ENCODE assay signal across 22 mouse cellular contexts in the genomic region with DNA sequence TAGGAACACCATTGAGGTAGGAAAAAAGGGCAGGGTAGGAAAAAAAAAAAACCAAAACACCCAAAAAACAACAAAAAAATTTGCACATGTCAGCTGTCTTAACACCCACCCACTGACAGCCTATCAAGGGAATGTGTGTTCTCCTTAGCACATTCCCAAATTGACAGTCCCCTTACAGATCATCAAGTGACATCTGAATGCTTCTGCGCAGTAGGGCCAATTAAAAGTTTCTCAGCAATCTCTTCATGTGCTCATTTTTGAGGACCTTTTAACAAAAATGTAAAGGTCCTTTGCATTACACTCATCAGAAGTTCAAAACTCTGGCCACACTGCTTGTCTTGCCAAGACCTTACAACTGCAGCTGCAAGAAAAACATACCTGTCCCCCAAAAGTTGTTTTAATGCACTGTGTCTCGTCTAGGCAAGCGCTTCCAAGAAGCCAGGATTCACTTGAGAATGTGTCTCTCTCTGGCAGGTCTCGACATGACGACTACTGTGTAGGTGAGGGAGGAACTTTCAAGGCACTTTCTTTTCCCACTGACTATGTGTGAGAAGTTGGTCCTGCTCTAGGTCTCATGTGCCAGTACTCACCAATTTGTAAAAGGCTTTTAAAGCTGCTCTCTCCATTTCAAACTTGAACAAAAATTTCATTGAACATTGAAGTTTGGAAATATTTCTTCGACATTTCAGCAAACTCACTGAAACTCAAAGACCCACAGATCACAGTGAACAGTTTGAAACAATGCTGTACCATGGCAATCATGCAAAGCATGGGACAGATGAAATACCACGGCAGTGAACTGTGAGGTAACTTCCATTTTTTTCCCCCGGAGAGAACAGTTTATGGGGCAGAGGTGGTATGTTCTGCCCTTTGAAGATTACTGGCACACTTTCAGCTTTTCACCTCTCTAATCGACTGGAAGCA. TPM values are rescaled to one million over a fixed set of nuclear protein-coding genes. Genes with fewer than 3 reads are reported as not detected.
A peak's percentile ranks its signal among the peaks of the same experiment; 100 is the strongest.
DNase-seq lines count a peak whose midpoint lies in the region; ATAC-seq and TF ChIP-seq lines count a peak whose summit lies in the region.
"Had no signal": no experiment of that assay in that cellular context is flagged by ENCODE, and none has a peak within 500 bp of the region (broad histone marks: within the 10 kb centered on the region; RNA-seq: fewer than 3 reads in every experiment).

No protein-coding gene starts in this region.

- no peaks in the 10 kb centered on the region for H3K27me3 ChIP-seq in heart, adult 2 months (ENCODE audit: control insufficient read depth, insufficient read depth, low read length)
- H3K27me3 ChIP-seq in heart, embryonic 11.5 days (ENCODE audit: control insufficient read depth, insufficient read depth, low read length) = no peaks in the 10 kb centered on the region
- H3K27me3 ChIP-seq in testis, adult 2 months (ENCODE audit: control insufficient read depth, insufficient read depth, low read length) = no peaks in the 10 kb centered on the region
- H3K27me3 ChIP-seq: embryonic facial prominence, embryonic 12.5 days; heart, embryonic 12.5 days; lung, embryonic 15.5 days; neural tube, embryonic 15.5 days; Patski had no signal

- no peak overlapping the region for H3K27ac ChIP-seq in heart, adult 2 months
- H3K27ac ChIP-seq in heart, embryonic 11.5 days (ENCODE audit: low read depth, low read length) = no peak overlapping the region
- H3K27ac ChIP-seq in testis, adult 2 months (ENCODE audit: control insufficient read depth, insufficient read depth, low read depth, low read length) = no peak overlapping the region; the same call in 1 of the 2 replicates
- H3K27ac ChIP-seq: embryonic facial prominence, embryonic 12.5 days; lung, embryonic 15.5 days; neural tube, embryonic 15.5 days had no signal

- TF ChIP-seq EP300 in heart, adult 2 months (IDR thresholded peaks at IDR 0.05; ENCODE audit: insufficient read depth, low read depth, low read length) = no peak

- no peak for TF ChIP-seq POLR2A in heart, adult 2 months (IDR thresholded peaks at IDR 0.05; ENCODE audit: insufficient read depth, low read depth, low read length)
- TF ChIP-seq POLR2A in testis, adult 2 months (IDR thresholded peaks at IDR 0.05; ENCODE audit: control insufficient read depth, low read depth, low read length) = no peak

- H3K9me3 ChIP-seq in heart, embryonic 11.5 days (replicated peaks; ENCODE audit: control insufficient read depth, low read length) = no peaks in the 10 kb centered on the region
- H3K9me3 ChIP-seq: embryonic facial prominence, embryonic 12.5 days; heart, embryonic 12.5 days; lung, embryonic 15.5 days; neural tube, embryonic 15.5 days had no signal

- DNase-seq in heart, adult 2 months = no peak
- DNase-seq in testis, postnatal 14 days (ENCODE audit: low spot score) = no peak
- peak; percentile 62 for DNase-seq in induced T-regulatory cell, adult 2 months (ENCODE audit: low read depth)
- no peak for DNase-seq in right cerebral cortex, postnatal 36 days (ENCODE audit: low spot score in 2 of 2)
- DNase-seq: adrenal gland, postnatal 25 days; cerebellum, adult 18-20 months; gastrocnemius, postnatal 25 days; heart, postnatal 4 days; kidney, adult 9 months; layer of hippocampus, postnatal 36 days; right cerebral cortex, postnatal 4 days; thymus, adult 18-20 months had no signal

- H3K36me3 ChIP-seq in heart, adult 2 months (ENCODE audit: control insufficient read depth, insufficient read depth, low read length) = peaks cover 64% of the 10 kb centered on the region
- peaks cover 34% of the 10 kb centered on the region for H3K36me3 ChIP-seq in heart, embryonic 11.5 days (ENCODE audit: control insufficient read depth, insufficient read depth, low read length)
- H3K36me3 ChIP-seq in testis, adult 2 months (ENCODE audit: control insufficient read depth, insufficient read depth, low read length) = peaks cover 20% of the 10 kb centered on the region

- TF ChIP-seq CTCF in heart, adult 2 months (IDR thresholded peaks at IDR 0.05) = no peak
- no peak for TF ChIP-seq CTCF in testis, adult 2 months (IDR thresholded peaks at IDR 0.05; ENCODE audit: control insufficient read depth, insufficient read depth, insufficient replicate concordance, low read depth, low read length)

- no peak overlapping the region for H3K4me2 ChIP-seq in heart, embryonic 11.5 days
- H3K4me2 ChIP-seq: embryonic facial prominence, embryonic 12.5 days; heart, embryonic 12.5 days; lung, embryonic 15.5 days; neural tube, embryonic 15.5 days had no signal

- intact Hi-C loops in heart, adult 2 months (cut with DNase I) = loop anchor here (10.0 kb wide), 1 partner anchor 508 kb away; a partner anchor contains a TSS

- H3K4me3 ChIP-seq in heart, adult 2 months = peak overlapping the region; percentile 1; the same call in 1 of the 2 replicates
- no peak overlapping the region for H3K4me3 ChIP-seq in heart, embryonic 11.5 days (ENCODE audit: low read depth, low read length)
- H3K4me3 ChIP-seq in testis, adult 2 months (ENCODE audit: control insufficient read depth, low read depth, low read length) = peak overlapping the region; percentile 14; the same call in 1 of the 2 replicates
- H3K4me3 ChIP-seq: embryonic facial prominence, embryonic 12.5 days; heart, embryonic 12.5 days; lung, embryonic 15.5 days; neural tube, embryonic 15.5 days had no signal

- no peak overlapping the region for H3K9ac ChIP-seq in heart, adult 2 months (ENCODE audit: low read depth, low read length)
- H3K9ac ChIP-seq in heart, embryonic 11.5 days (ENCODE audit: low read depth, low read length) = no peak overlapping the region
- H3K9ac ChIP-seq: embryonic facial prominence, embryonic 12.5 days; heart, embryonic 12.5 days; lung, embryonic 15.5 days; neural tube, embryonic 15.5 days had no signal

- H3K4me1 ChIP-seq in heart, adult 2 months (ENCODE audit: control insufficient read depth, insufficient read depth, low read length) = peaks cover 6% of the 10 kb centered on the region
- H3K4me1 ChIP-seq in heart, embryonic 11.5 days (ENCODE audit: control insufficient read depth, insufficient read depth, low read length) = 0 out of 2 replicates have a peak, but pooled peaks cover 3% of the 10 kb centered on the region
- H3K4me1 ChIP-seq in testis, adult 2 months (ENCODE audit: control insufficient read depth, insufficient read depth, low read length) = peaks cover 4% of the 10 kb centered on the region; the same call in 1 of the 2 replicates

- H3K79me2 ChIP-seq in heart, adult 2 months (replicated peaks; ENCODE audit: control insufficient read depth, insufficient read depth, low read length) = peaks cover 1% of the 10 kb centered on the region; the same call in 1 of the 2 replicates

- no peak for ATAC-seq in heart, embryonic 11.5 days (replicated peaks; ENCODE audit: insufficient number of reproducible peaks, low FRiP score, low TSS enrichment)
- no peak for ATAC-seq in monocyte, adult 5-6 weeks (replicated peaks; ENCODE audit: insufficient number of reproducible peaks, low FRiP score, low TSS enrichment, poor library complexity, severe bottlenecking)
- ATAC-seq: activated CD4-positive, CD25-positive, alpha-beta regulatory T cell, adult 4 months; Patski had no signal

- WGBS in heart, adult 2 months = 51% methylated on average over 9 of the region's 9 CpGs
- WGBS in heart, embryonic 11.5 days (ENCODE audit: insufficient replicate concordance) = 83% methylated on average over 9 of the region's 9 CpGs

RNA-seq across cellular contexts. Expression of a gene that starts 3.8 kb away (rescaled TPM):
- 1 to 10 TPM; 3.7 to 4.2 TPM for total RNA-seq in heart, adult 2 months (2021)
- 2.7 and 3.8 TPM in 2 replicates for polyA plus RNA-seq in heart, adult 2 months (2012; rRNA removed)
- 7.5 and 9.3 TPM in 2 replicates for polyA plus RNA-seq in heart, embryonic 11.5 days (2014; fragmentation: Nextera tagmentation; extraction: Ambion mirVana)
- 2.8 and 3.1 TPM in 2 replicates for polyA plus RNA-seq in testis, adult 2 months (2012; rRNA removed)
- 18.3 to 21.0 TPM (median 19.8 TPM) in 3 replicates for total RNA-seq in monocyte, adult 5-6 weeks (2017)

RNA-seq across cellular contexts. Expression of a gene that starts 5.9 kb away (rescaled TPM):
- 100 to 1,000 TPM; 328 to 354 TPM for total RNA-seq in heart, adult 2 months (2021)
- 202 and 306 TPM in 2 replicates for polyA plus RNA-seq in heart, adult 2 months (2012; rRNA removed)
- polyA plus RNA-seq in heart, embryonic 11.5 days (2014; fragmentation: Nextera tagmentation; extraction: Ambion mirVana) = 277 and 291 TPM in 2 replicates
- polyA plus RNA-seq in testis, adult 2 months (2012; rRNA removed) = 642 and 659 TPM in 2 replicates
- total RNA-seq in monocyte, adult 5-6 weeks (2017) = 2,968 to 3,655 TPM (median 3,142 TPM) in 3 replicates

RNA-seq across cellular contexts. Expression of a gene that starts 5.9 kb away (rescaled TPM):
- 1 to 10 TPM; 4.9 to 6.0 TPM for total RNA-seq in heart, adult 2 months (2021)
- 2.7 and 5.3 TPM in 2 replicates for polyA plus RNA-seq in heart, adult 2 months (2012; rRNA removed)
- 15.6 and 17.0 TPM in 2 replicates for polyA plus RNA-seq in heart, embryonic 11.5 days (2014; fragmentation: Nextera tagmentation; extraction: Ambion mirVana)
- 18.5 and 20.8 TPM in 2 replicates for polyA plus RNA-seq in testis, adult 2 months (2012; rRNA removed)
- total RNA-seq in monocyte, adult 5-6 weeks (2017) = 19.5 to 54.4 TPM (median 22.2 TPM) in 3 replicates

RNA-seq across cellular contexts. Expression of a gene that starts 32.1 kb away (rescaled TPM):
- 1 to 10 TPM in 1 of 2 experiments, under 1 TPM in 1; 0.93 to 1.4 TPM for total RNA-seq in heart, adult 2 months (2021)
- 0.29 and 0.56 TPM in 2 replicates for polyA plus RNA-seq in heart, adult 2 months (2012; rRNA removed)
- 1.2 TPM in 2 replicates for polyA plus RNA-seq in heart, embryonic 11.5 days (2014; fragmentation: Nextera tagmentation; extraction: Ambion mirVana)
- polyA plus RNA-seq in testis, adult 2 months (2012; rRNA removed) = 0.10 and 0.16 TPM in 2 replicates
- 44.9 to 93.4 TPM (median 91.7 TPM) in 3 replicates for total RNA-seq in monocyte, adult 5-6 weeks (2017)
- total RNA-seq: gastrocnemius, postnatal 25 days; layer of hippocampus, postnatal 36 days; left cerebral cortex, postnatal 25 days had no signal

RNA-seq across cellular contexts. Expression of a gene that starts 32.7 kb away (rescaled TPM):
- total RNA-seq in heart, adult 2 months (2021) = 100 to 1,000 TPM; 114 to 123 TPM
- polyA plus RNA-seq in heart, adult 2 months (2012; rRNA removed) = 78.3 and 130 TPM in 2 replicates
- polyA plus RNA-seq in heart, embryonic 11.5 days (2014; fragmentation: Nextera tagmentation; extraction: Ambion mirVana) = 52.0 and 61.8 TPM in 2 replicates
- 1.6 and 1.8 TPM in 2 replicates for polyA plus RNA-seq in testis, adult 2 months (2012; rRNA removed)
- total RNA-seq in monocyte, adult 5-6 weeks (2017) = 46.9 to 75.5 TPM (median 51.4 TPM) in 3 replicates
